Mouse (Mus musculus): ENCODE results near the gene Rac3. TPM values are rescaled to one million over a fixed set of nuclear protein-coding genes. Genes with fewer than 3 reads are reported as not detected.

Gene Rac3
- polyA plus RNA-seq, 3 experiments from 2014 or later, result not detected

Other genes starting within 250 kb of the Rac3 start
- gene Mrpl12, start 236.9 kb upstream of the Rac3 start, polyA plus RNA-seq (2017; shearing (Covaris generic)), result 10 to 100 TPM; 54.6 to 78.9 (median 73.0) TPM
- 10 to 100 TPM; 12.4 to 14.3 (median 12.7) TPM for gene Slc25a10, start 229.6 kb upstream of the Rac3 start, polyA plus RNA-seq (2017; shearing (Covaris generic))
- not detected for gene Gcgr, start 190.8 kb upstream of the Rac3 start, polyA plus RNA-seq (2017; shearing (Covaris generic))
- gene Mcrip1, start 171.7 kb upstream of the Rac3 start, polyA plus RNA-seq (2017; shearing (Covaris generic)), result 100 to 1,000 TPM in 2 of 3 experiments, 10 to 100 TPM in 1; 93.4 to 136 (median 107) TPM
- not detected for gene Ppp1r27, start 170.3 kb upstream of the Rac3 start, polyA plus RNA-seq (2017; shearing (Covaris generic))
- gene P4hb, start 148.2 kb upstream of the Rac3 start, polyA plus RNA-seq (2017; shearing (Covaris generic)), result 100 to 1,000 TPM; 135 to 164 (median 149) TPM
- 100 to 1,000 TPM; 624 to 862 (median 685) TPM for gene Arhgdia, start 139.8 kb upstream of the Rac3 start, polyA plus RNA-seq (2017; shearing (Covaris generic))
- 10 to 100 TPM; 15.8 to 76.9 (median 47.7) TPM for gene Alyref, start 123.1 kb upstream of the Rac3 start, polyA plus RNA-seq (2017; shearing (Covaris generic))
- 100 to 1,000 TPM; 110 to 147 (median 129) TPM for gene Anapc11, start 123.0 kb upstream of the Rac3 start, polyA plus RNA-seq (2017; shearing (Covaris generic))
- 1 to 10 TPM in 1 of 3 experiments, under 1 TPM in 1, not detected in 1; 0.67 to 1.4 TPM for gene Npb, start 113.0 kb upstream of the Rac3 start, polyA plus RNA-seq (2017; shearing (Covaris generic))
- 100 to 1,000 TPM in 2 of 3 experiments, 10 to 100 TPM in 1; 66.1 to 124 (median 113) TPM for gene Pcyt2, start 103.5 kb upstream of the Rac3 start, polyA plus RNA-seq (2017; shearing (Covaris generic))
- 10 to 100 TPM; 55.1 to 61.4 (median 60.4) TPM for gene Sirt7, start 96.2 kb upstream of the Rac3 start, polyA plus RNA-seq (2017; shearing (Covaris generic))
- 10 to 100 TPM; 15.3 to 15.8 (median 15.5) TPM for gene Mafg, start 87.9 kb upstream of the Rac3 start, polyA plus RNA-seq (2017; shearing (Covaris generic))
- gene Pycr1, start 77.7 kb upstream of the Rac3 start, polyA plus RNA-seq (2017; shearing (Covaris generic)), result 1 to 10 TPM in 1 of 3 experiments, under 1 TPM in 1, not detected in 1; 0.86 to 1.7 TPM
- not detected for gene Myadml2, start 73.3 kb upstream of the Rac3 start, polyA plus RNA-seq (2017; shearing (Covaris generic))
- not detected for gene Notum, start 60.3 kb upstream of the Rac3 start, polyA plus RNA-seq (2017; shearing (Covaris generic))
- gene Aspscr1, start 48.5 kb upstream of the Rac3 start, polyA plus RNA-seq (2017; shearing (Covaris generic)), result 100 to 1,000 TPM in 1 of 3 experiments, 10 to 100 TPM in 2; 79.4 to 107 (median 86.2) TPM
- gene Cenpx, start 7.7 kb upstream of the Rac3 start, polyA plus RNA-seq (2017; shearing (Covaris generic)), result 100 to 1,000 TPM; 154 to 181 (median 169) TPM
- gene Lrrc45, start 7.5 kb upstream of the Rac3 start, polyA plus RNA-seq (2017; shearing (Covaris generic)), result 10 to 100 TPM; 19.4 to 39.4 (median 20.8) TPM
- 10 to 100 TPM; 20.5 to 29.7 (median 26.5) TPM for gene Dcxr, start 5.8 kb downstream of the Rac3 start, polyA plus RNA-seq (2017; shearing (Covaris generic))
- not detected for gene Cbr2, start 10.6 kb downstream of the Rac3 start, polyA plus RNA-seq (2017; shearing (Covaris generic))
- 10 to 100 TPM; 24.1 to 64.8 (median 62.8) TPM for gene Hmga1b, start 41.3 kb downstream of the Rac3 start, polyA plus RNA-seq (2017; shearing (Covaris generic))
- gene Rfng, start 62.7 kb downstream of the Rac3 start, polyA plus RNA-seq (2017; shearing (Covaris generic)), result 1 to 10 TPM; 3.5 to 4.4 (median 3.7) TPM
- gene Gps1, start 62.8 kb downstream of the Rac3 start, polyA plus RNA-seq (2017; shearing (Covaris generic)), result 100 to 1,000 TPM; 121 to 154 (median 127) TPM
- 10 to 100 TPM; 30.4 to 34.4 (median 34.3) TPM for gene Dus1l, start 74.9 kb downstream of the Rac3 start, polyA plus RNA-seq (2017; shearing (Covaris generic))
- gene Fasn, start 103.1 kb downstream of the Rac3 start, polyA plus RNA-seq (2017; shearing (Covaris generic)), result 10 to 100 TPM; 22.7 to 31.3 (median 29.4) TPM
- gene Ccdc57, start 211.4 kb downstream of the Rac3 start, polyA plus RNA-seq (2017; shearing (Covaris generic)), result under 1 TPM; 0.35 to 0.45 (median 0.42) TPM
- 1 to 10 TPM; 2.9 to 4.0 (median 3.4) TPM for gene Slc16a3, start 227.0 kb downstream of the Rac3 start, polyA plus RNA-seq (2017; shearing (Covaris generic))